Mouse (Mus musculus) intestine, embryonic 16.5 days (tissue): ENCODE data around the gene Ppm1h. TPM values are rescaled to one million over a fixed set of nuclear protein-coding genes. Genes with fewer than 3 reads are reported as not detected.

Experiments used
- ATAC-seq: fragments of 200-750 bp; cut with Nextera tagmentation; 2 replicates; pipeline ENCODE4 v1.8.0; 2017; ENCODE audit warnings: moderate TSS enrichment, moderate library complexity
- H3K27ac ChIP-seq: fragments of 300-500 bp; sonication (generic); 2 replicates; pipeline ENCODE4 v1.5.1; 2014; ENCODE audit warnings: mild to moderate bottlenecking, low read length
- H3K27me3 ChIP-seq: fragments of 300-500 bp; sonication (generic); replicated peaks from 2 replicates; pipeline ENCODE4 v1.6.1; 2014; ENCODE audit warnings: low read length, control low read depth, mixed read lengths; ENCODE audit not compliant: control insufficient read depth, insufficient read depth
- H3K36me3 ChIP-seq: fragments of 300-500 bp; sonication (generic); 2 replicates; pipeline ENCODE4 v1.6.1; 2014; ENCODE audit warnings: low read length, control low read depth; ENCODE audit not compliant: control insufficient read depth, insufficient read depth
- H3K4me1 ChIP-seq: fragments of 300-500 bp; sonication (generic); 2 replicates; pipeline ENCODE4 v1.6.1; 2014; ENCODE audit warnings: low read length, control low read depth, mixed read lengths; ENCODE audit not compliant: control insufficient read depth, insufficient read depth
- H3K4me2 ChIP-seq: fragments of 300-500 bp; sonication (generic); 2 replicates; pipeline ENCODE4 v1.6.1; 2014; ENCODE audit warnings: low read depth, low read length, control low read depth
- H3K4me3 ChIP-seq: fragments of 300-500 bp; sonication (generic); 2 replicates; pipeline ENCODE4 v1.5.1; 2014; ENCODE audit warnings: mild to moderate bottlenecking, low read length
- H3K9ac ChIP-seq: fragments of 300-500 bp; sonication (generic); 2 replicates; pipeline ENCODE4 v1.6.1; 2014; ENCODE audit warnings: low read depth, low read length
- H3K9me3 ChIP-seq: fragments of 300-500 bp; sonication (generic); 2 replicates; pipeline ENCODE4 v1.6.1; 2016; ENCODE audit warnings: low read length, control low read depth; ENCODE audit not compliant: control insufficient read depth
- WGBS: fragments of 180-500 bp; shearing (Covaris S2); extraction: QIAGEN DNeasy Blood & Tissue Kit; methylation state at CpG from one replicate; pipeline ENCODE4 v1.1.7; 2014; 5-methylcytosine and 5-hydroxymethylcytosine counted together
- polyA plus RNA-seq: library from polyadenylated mRNA; unstranded; fragments of >200 nt; fragmentation: Nextera tagmentation; extraction: Ambion mirVana; gene quantifications from 2 replicates; pipeline ENCODE4 v1.2.1, GENCODE M21; 2015

Ppm1h gene
- polyA plus RNA-seq, 1 experiment from 2014 or later: 14.8 TPM

DNA sequence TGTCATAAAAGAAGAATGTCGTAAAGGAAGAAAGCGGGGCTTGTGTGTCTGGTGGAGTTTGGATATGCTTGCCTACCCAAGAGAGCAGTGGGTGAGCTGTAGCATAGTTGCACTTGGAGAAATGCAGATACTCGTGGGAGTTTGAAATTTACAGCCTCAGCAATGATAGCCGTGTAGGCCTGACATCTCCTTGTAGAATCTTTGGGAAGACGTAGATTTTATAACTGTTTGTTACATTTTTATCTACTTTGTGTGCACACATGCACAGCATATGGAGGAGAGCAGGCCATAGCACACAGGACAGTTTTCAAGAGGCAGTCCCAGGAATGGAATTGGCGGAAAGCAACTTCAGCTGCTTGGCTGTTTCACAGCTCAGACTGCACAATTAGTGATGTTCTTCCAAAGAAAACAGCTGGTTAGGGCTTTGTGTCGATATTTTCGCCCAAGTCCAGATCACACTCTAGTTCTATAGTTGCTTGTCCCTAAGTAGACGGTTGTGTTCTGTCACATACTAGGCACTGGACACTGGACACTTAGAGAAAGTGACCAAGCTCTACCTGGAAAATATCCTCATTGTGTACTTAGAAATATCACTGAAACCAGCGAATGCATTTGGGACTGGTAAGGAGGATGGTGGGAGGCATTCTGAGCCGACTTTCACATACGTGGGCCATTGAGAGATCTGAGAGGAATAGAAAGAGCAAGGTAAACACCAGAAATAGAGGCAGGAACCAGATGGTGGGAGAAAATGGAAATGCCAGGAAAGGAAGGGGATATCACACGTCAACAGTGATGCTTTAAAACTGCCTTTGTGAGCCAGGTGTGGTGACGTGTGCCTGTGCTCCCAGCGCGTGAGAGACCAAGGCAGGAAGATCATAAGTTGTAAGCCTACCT lies 173.0 kb downstream of the Ppm1h start:
- Histone ChIP-seq H3K27me3 (no peaks in the 10 kb centered on the region), H3K4me1 (no peaks in the 10 kb centered on the region; the same call in 1 of the 2 replicates), H3K9me3 (no peaks in the 10 kb centered on the region), H3K4me2 (no peak overlapping the region), H3K36me3 (no peaks in the 10 kb centered on the region), H3K27ac (no peak overlapping the region), H3K4me3 (no peak overlapping the region), H3K9ac (no peak overlapping the region)
- ATAC-seq: no peak
- 88% methylated on average over 16 of the region's 16 CpGs for WGBS

DNA sequence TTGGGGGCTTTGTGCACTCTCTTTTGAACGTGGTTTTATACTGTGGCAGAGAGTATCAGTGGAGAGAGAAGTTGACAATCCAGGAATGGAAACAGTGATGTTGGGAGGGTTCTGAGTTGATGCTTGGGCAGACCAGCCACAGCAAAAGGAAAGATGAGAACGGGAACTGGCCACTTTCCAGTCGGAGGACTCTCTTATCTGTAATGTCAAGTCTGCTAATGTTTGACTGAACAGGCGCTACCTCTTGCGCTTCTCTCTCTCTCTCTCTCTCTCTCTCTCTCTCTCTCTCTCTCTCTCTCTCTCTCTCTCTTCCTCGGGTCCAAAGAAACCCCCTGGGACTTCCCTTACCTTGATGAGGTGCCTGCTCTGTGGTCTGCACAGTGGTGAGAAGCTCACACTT lies 176.0 kb downstream of the Ppm1h start:
- 59% methylated on average over 6 of the region's 6 CpGs for WGBS
- no peak for ATAC-seq
- H3K27ac ChIP-seq: no peak overlapping the region

DNA sequence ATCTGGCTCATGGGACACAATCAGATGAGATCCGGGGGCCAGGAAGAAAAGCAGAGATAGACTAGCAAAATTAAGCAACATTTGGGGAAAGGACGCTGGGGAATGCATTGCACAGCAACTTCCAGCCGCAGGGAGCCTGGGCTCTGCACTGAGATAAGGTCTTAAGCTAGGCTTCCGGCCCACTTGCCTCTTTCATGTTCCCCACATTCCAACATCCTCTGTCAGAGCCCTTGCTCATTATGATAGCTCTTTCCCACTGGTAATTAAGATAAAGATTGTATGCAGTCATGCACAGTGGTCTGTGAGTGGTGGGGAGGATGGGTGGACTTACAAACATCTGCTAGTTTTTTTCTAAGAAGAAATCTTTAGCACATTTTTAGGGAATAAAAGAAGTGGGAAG lies 176.6 kb downstream of the Ppm1h start:
- H3K9me3 ChIP-seq: no peaks in the 10 kb centered on the region
- H3K36me3 ChIP-seq: no peaks in the 10 kb centered on the region
- H3K27me3 ChIP-seq: no peaks in the 10 kb centered on the region
- no peak overlapping the region for H3K4me3 ChIP-seq
- peaks cover 8% of the 10 kb centered on the region; the same call in 1 of the 2 replicates for H3K4me1 ChIP-seq
- WGBS: 60% methylated on average over 4 of the region's 4 CpGs
- ATAC-seq: no peak
- no peak overlapping the region for H3K9ac ChIP-seq
- no peak overlapping the region for H3K27ac ChIP-seq
- no peak overlapping the region for H3K4me2 ChIP-seq

More for the DNA sequence above, 176.0 kb downstream of the Ppm1h start:
- Histone ChIP-seq H3K9me3 (no peaks in the 10 kb centered on the region), H3K4me3 (no peak overlapping the region), H3K36me3 (no peaks in the 10 kb centered on the region), H3K4me2 (no peak overlapping the region), H3K4me1 (peaks cover 7% of the 10 kb centered on the region; the same call in 1 of the 2 replicates), H3K9ac (no peak overlapping the region), H3K27me3 (no peaks in the 10 kb centered on the region)

DNA sequence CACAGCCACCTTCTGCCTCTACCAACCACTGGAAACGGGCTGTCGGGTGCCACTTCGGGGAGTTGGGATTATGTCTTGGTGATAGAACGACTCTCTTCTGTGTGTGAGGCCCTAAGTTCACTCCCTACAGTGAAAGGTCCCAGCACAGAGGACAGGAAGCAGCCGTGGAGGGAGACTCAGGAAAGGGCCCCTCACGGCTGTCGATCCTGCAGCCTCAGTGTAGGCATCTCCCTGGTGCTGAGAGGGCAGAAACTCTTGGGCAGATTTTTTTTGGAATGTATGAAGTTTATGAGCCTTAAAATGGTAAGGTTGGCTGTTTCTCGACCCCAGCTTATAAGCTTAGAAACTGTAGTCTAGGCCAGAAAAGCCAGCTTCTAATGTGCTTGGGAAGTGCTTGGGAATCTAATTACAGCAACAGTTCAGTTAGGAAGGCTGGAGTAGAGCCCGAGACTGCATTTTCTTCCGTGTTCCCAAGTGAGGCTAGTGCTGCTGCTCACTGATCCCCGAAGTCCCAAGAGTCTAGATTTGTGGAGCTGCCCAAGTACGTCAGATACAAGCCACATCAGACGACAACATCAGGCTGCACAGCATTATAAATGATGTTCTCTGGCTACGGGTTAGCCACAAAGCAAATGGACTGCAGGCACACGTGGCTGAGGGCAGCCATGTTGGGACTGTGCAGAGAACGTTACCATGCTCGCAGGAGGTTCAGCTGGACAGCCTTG lies 177.6 kb downstream of the Ppm1h start:
- Histone ChIP-seq H3K9ac (no peak overlapping the region), H3K9me3 (no peaks in the 10 kb centered on the region), H3K36me3 (no peaks in the 10 kb centered on the region), H3K4me2 (no peak overlapping the region), H3K27ac (no peak overlapping the region), H3K27me3 (no peaks in the 10 kb centered on the region), H3K4me3 (no peak overlapping the region), H3K4me1 (peaks cover 8% of the 10 kb centered on the region; the same call in 1 of the 2 replicates)
- no peak for ATAC-seq
- 67% methylated on average over 17 of the region's 17 CpGs for WGBS

DNA sequence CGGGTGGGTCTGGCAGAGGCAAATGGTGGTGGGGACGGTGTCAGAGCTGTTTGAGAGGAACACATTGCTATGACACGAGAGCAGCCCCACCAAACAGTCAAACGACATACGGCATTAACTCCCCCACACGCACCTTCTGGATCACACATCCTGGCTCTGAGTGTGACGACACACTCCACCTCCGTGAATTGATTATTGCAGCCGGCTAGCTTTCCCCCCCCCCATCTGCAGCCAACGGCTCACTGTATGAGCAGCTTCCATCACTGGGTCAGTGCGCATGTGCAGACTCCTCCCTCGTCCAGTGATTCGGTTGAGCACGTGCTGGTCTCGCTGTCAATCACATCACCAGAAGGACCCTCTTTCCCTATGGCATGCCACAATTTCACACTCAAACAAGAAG lies 178.6 kb downstream of the Ppm1h start:
- H3K36me3 ChIP-seq: no peaks in the 10 kb centered on the region
- H3K9ac ChIP-seq: no peak overlapping the region
- H3K4me1 ChIP-seq: peaks cover 8% of the 10 kb centered on the region; the same call in 1 of the 2 replicates
- H3K27me3 ChIP-seq: no peaks in the 10 kb centered on the region
- H3K27ac ChIP-seq: no peak overlapping the region
- H3K4me2 ChIP-seq: no peak overlapping the region
- 91% methylated on average over 15 of the region's 15 CpGs for WGBS
- no peak overlapping the region for H3K4me3 ChIP-seq
- no peaks in the 10 kb centered on the region for H3K9me3 ChIP-seq
- no peak for ATAC-seq

DNA sequence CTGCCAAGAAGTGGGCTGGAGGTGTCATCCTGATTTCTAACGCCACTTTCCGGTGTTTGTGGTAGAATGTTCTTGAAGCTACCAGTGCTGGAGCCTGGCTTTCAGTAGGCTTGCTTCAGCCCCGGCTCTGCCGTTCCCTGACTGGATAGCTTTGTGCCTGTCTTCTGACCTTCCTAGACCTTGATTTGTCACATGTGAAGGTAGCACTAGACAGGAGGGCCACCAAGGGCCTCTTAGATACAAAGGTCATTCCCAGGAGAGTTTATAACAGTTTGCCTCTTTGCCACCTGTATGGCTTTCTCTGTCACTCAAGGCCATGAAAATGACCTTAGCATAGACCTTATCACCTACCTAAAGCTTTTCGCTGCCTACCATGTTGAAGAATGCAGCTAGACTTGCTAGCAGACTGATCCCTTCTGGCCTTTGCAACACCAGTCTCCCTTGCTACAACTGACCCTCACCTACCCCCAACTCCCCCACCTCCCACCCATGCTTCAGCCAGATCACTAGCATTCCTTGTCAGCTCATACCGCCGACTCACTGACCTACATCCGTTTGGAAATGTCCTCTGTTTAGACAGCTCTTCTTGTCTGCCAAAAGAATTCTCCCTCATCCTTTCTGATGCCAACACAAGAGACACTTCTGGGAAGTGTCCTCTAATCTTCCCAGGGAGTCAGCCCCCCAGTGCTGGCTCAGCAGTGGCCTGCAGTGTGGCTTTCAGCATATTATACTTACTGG lies 180.5 kb downstream of the Ppm1h start:
- WGBS: 68% methylated on average over 8 of the region's 8 CpGs
- H3K4me1 ChIP-seq: peaks cover 8% of the 10 kb centered on the region; the same call in 1 of the 2 replicates

DNA sequence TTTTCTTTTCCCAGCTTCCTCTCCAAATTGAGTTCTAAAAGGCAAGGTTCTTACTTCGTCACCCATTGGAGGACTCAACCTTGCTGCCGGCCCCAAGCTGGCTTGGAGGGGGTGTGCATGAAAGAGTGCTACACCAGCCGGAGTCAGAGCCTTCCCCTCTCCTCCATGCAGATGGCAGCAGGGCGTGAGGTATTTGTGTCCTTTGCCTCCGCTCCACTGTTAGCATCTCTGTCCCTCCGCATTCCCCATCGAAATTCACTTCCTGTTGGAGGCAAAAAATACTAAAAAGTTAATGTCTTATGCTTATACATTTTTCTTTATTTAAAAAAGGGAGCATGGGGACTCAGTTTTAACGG lies 181.1 kb downstream of the Ppm1h start:
- Histone ChIP-seq H3K27ac (0 out of 2 replicates have a peak overlapping the region, but pooled peaks have one; percentile 2), H3K36me3 (no peaks in the 10 kb centered on the region), H3K27me3 (no peaks in the 10 kb centered on the region), H3K4me3 (no peak overlapping the region), H3K4me1 (peaks cover 8% of the 10 kb centered on the region; the same call in 1 of the 2 replicates), H3K9ac (no peak overlapping the region), H3K4me2 (no peak overlapping the region), H3K9me3 (no peaks in the 10 kb centered on the region)
- 69% methylated on average over 8 of the region's 8 CpGs for whole genome bisulfite sequencing
- ATAC-seq: no peak

More for the DNA sequence above, 180.5 kb downstream of the Ppm1h start:
- peak; percentile 70 for ATAC-seq
- H3K4me2 ChIP-seq: no peak overlapping the region
- H3K27ac ChIP-seq: no peak overlapping the region
- no peak overlapping the region for H3K9ac ChIP-seq
- H3K4me3 ChIP-seq: no peak overlapping the region
- no peaks in the 10 kb centered on the region for H3K27me3 ChIP-seq
- H3K36me3 ChIP-seq: no peaks in the 10 kb centered on the region
- H3K9me3 ChIP-seq: no peaks in the 10 kb centered on the region

DNA sequence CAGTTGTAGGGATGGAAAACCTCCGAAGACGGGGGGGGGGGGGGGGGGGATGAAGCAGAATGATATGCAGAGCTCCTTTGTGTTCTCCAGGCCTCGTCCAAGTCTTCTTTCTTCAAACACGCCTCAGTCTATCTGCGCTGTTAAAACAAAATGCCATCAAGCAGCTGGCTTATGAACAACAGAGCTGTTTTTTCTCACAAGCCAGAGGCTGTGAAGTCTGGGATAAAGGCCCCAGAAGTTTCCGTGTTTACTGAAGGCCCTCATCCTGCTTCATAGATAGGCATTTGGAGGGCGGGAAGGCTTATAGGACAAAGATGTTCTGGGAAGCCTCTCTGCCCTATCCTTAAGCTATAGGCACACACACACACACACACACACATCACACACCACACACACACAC lies 181.5 kb downstream of the Ppm1h start:
- 37% methylated on average over 6 of the region's 7 CpGs for WGBS
- Histone ChIP-seq H3K9me3 (no peaks in the 10 kb centered on the region), H3K4me3 (no peak overlapping the region), H3K27me3 (no peaks in the 10 kb centered on the region), H3K9ac (no peak overlapping the region), H3K27ac (no peak overlapping the region), H3K4me2 (no peak overlapping the region), H3K36me3 (no peaks in the 10 kb centered on the region), H3K4me1 (peaks cover 8% of the 10 kb centered on the region; the same call in 1 of the 2 replicates)
- no peak for ATAC-seq
